Mouse (Mus musculus): ENCODE measurements at regions not wholly inside any gene's neighbourhood (a gene's known extent, or its start where the extent isn't known, plus 50 kb on each side); places are given as distances from the start of the nearest gene placed in this dataset.
"Not testable (repeated sequence)": the region's sequence is repeated elsewhere in the genome, so short reads cannot be mapped to it uniquely, and the experiment has no call there.

- Histone ChIP-seq H3K4me3 (replicated peaks) (no peak overlapping the region), H3K4me1 (replicated peaks) (no peaks in the 10 kb centered on the region), H3K36me3 (no peaks in the 10 kb centered on the region), H3K27me3 (no peaks in the 10 kb centered on the region), H3K27ac (no peak overlapping the region), H3K4me2 (replicated peaks) (no peak overlapping the region), H3K9me3 (no peaks in the 10 kb centered on the region), H3K9ac (replicated peaks) (no peak overlapping the region)
- 78% methylated on average over 2 of the region's 2 CpGs for WGBS
- ATAC-seq, result no peak
Measured at GRCm38 (mm10) chr4:21464456-21464855, 221.3 kb downstream of the Prdm13 start.

GRCm38 (mm10) chr4:21441274-21441673, 244.5 kb downstream of the Prdm13 start:
- H3K4me3 ChIP-seq (replicated peaks), result no peak overlapping the region
- no peak for ATAC-seq
- H3K27ac ChIP-seq, result no peak overlapping the region
- H3K27me3 ChIP-seq, result no peaks in the 10 kb centered on the region
- H3K36me3 ChIP-seq, result no peaks in the 10 kb centered on the region
- H3K9me3 ChIP-seq, result no peaks in the 10 kb centered on the region
- no peak overlapping the region for H3K9ac ChIP-seq (replicated peaks)
- 0 out of 2 replicates have a peak, but pooled peaks cover 4% of the 10 kb centered on the region for H3K4me1 ChIP-seq (replicated peaks)
- H3K4me2 ChIP-seq (replicated peaks), result no peak overlapping the region

- Histone ChIP-seq H3K4me2 (replicated peaks) (no peak overlapping the region), H3K36me3 (no peaks in the 10 kb centered on the region), H3K27me3 (no peaks in the 10 kb centered on the region), H3K27ac (no peak overlapping the region), H3K9ac (replicated peaks) (no peak overlapping the region), H3K4me1 (replicated peaks) (no peaks in the 10 kb centered on the region), H3K4me3 (replicated peaks) (no peak overlapping the region), H3K9me3 (no peaks in the 10 kb centered on the region)
- ATAC-seq, result no peak
- 23% methylated on average over 2 of the region's 2 CpGs for WGBS
Measured at GRCm38 (mm10) chr4:21436710-21437109, 249.1 kb downstream of the Prdm13 start.

- Histone ChIP-seq H3K9me3 (no peaks in the 10 kb centered on the region), H3K9ac (replicated peaks) (no peak overlapping the region), H3K4me2 (replicated peaks) (no peak overlapping the region), H3K27me3 (no peaks in the 10 kb centered on the region), H3K27ac (no peak overlapping the region), H3K4me1 (replicated peaks) (no peaks in the 10 kb centered on the region), H3K36me3 (no peaks in the 10 kb centered on the region), H3K4me3 (replicated peaks) (no peak overlapping the region)
- no peak for ATAC-seq
Measured at GRCm38 (mm10) chr4:21407850-21408249, 277.9 kb downstream of the Prdm13 start.

GRCm38 (mm10) chr4:21369314-21369713, 316.4 kb downstream of the Prdm13 start:
- H3K4me3 ChIP-seq (replicated peaks), result no peak overlapping the region
- H3K9me3 ChIP-seq, result no peaks in the 10 kb centered on the region
- WGBS, result 100% methylated on average over 1 of the region's 1 CpGs
- H3K27me3 ChIP-seq, result no peaks in the 10 kb centered on the region
- no peaks in the 10 kb centered on the region for H3K36me3 ChIP-seq
- H3K9ac ChIP-seq (replicated peaks), result no peak overlapping the region
- H3K4me2 ChIP-seq (replicated peaks), result no peak overlapping the region
- H3K27ac ChIP-seq, result no peak overlapping the region
- ATAC-seq, result no peak
- H3K4me1 ChIP-seq (replicated peaks), result no peaks in the 10 kb centered on the region

- Histone ChIP-seq H3K9ac (replicated peaks) (no peak overlapping the region), H3K4me3 (replicated peaks) (no peak overlapping the region), H3K36me3 (no peaks in the 10 kb centered on the region), H3K4me2 (replicated peaks) (no peak overlapping the region), H3K9me3 (no peaks in the 10 kb centered on the region), H3K27me3 (no peaks in the 10 kb centered on the region), H3K27ac (no peak overlapping the region), H3K4me1 (replicated peaks) (no peaks in the 10 kb centered on the region)
- peak; percentile 68 for ATAC-seq
- 70% methylated on average over 11 of the region's 11 CpGs for WGBS
Measured at GRCm38 (mm10) chr4:21368234-21369021, 317.3 kb downstream of the Prdm13 start.

GRCm38 (mm10) chr4:21321769-21322168, 364.0 kb downstream of the Prdm13 start:
- H3K9ac ChIP-seq (replicated peaks), result no peak overlapping the region
- ATAC-seq, result no peak
- H3K27me3 ChIP-seq, result no peaks in the 10 kb centered on the region
- H3K36me3 ChIP-seq, result no peaks in the 10 kb centered on the region
- H3K4me1 ChIP-seq (replicated peaks), result no peaks in the 10 kb centered on the region
- no peak overlapping the region for H3K4me2 ChIP-seq (replicated peaks)
- 48% methylated on average over 1 of the region's 1 CpGs for WGBS
- H3K27ac ChIP-seq, result no peak overlapping the region
- no peaks in the 10 kb centered on the region for H3K9me3 ChIP-seq
- H3K4me3 ChIP-seq (replicated peaks), result no peak overlapping the region

- not testable (repeated sequence) for H3K4me3 ChIP-seq (replicated peaks); H3K4me1 ChIP-seq (replicated peaks); H3K27me3 ChIP-seq; H3K27ac ChIP-seq; ATAC-seq; H3K36me3 ChIP-seq; H3K4me2 ChIP-seq (replicated peaks); H3K9ac ChIP-seq (replicated peaks); H3K9me3 ChIP-seq
- 83% methylated on average over 2 of the region's 2 CpGs for WGBS
Measured at GRCm38 (mm10) chr4:21309239-21309638, 376.5 kb downstream of the Prdm13 start.

- no peaks in the 10 kb centered on the region for H3K4me1 ChIP-seq (replicated peaks)
- no peak overlapping the region for H3K4me3 ChIP-seq (replicated peaks)
- no peaks in the 10 kb centered on the region for H3K9me3 ChIP-seq
- 76% methylated on average over 3 of the region's 3 CpGs for WGBS
- no peak overlapping the region for H3K4me2 ChIP-seq (replicated peaks)
- no peak overlapping the region for H3K9ac ChIP-seq (replicated peaks)
- no peak for ATAC-seq
- H3K27me3 ChIP-seq, result no peaks in the 10 kb centered on the region
- no peaks in the 10 kb centered on the region for H3K36me3 ChIP-seq
- H3K27ac ChIP-seq, result no peak overlapping the region
Measured at GRCm38 (mm10) chr4:21307476-21308011, 378.2 kb downstream of the Prdm13 start.

GRCm38 (mm10) chr4:21300141-21300540, 385.6 kb downstream of the Prdm13 start:
- H3K4me2 ChIP-seq (replicated peaks), result no peak overlapping the region
- H3K27me3 ChIP-seq, result no peaks in the 10 kb centered on the region
- no peaks in the 10 kb centered on the region for H3K36me3 ChIP-seq
- H3K9ac ChIP-seq (replicated peaks), result no peak overlapping the region
- H3K4me1 ChIP-seq (replicated peaks), result no peaks in the 10 kb centered on the region
- H3K4me3 ChIP-seq (replicated peaks), result no peak overlapping the region
- H3K27ac ChIP-seq, result no peak overlapping the region
- no peak for ATAC-seq
- no peaks in the 10 kb centered on the region for H3K9me3 ChIP-seq

- Histone ChIP-seq H3K4me2 (replicated peaks) (no peak overlapping the region), H3K36me3 (no peaks in the 10 kb centered on the region), H3K27ac (no peak overlapping the region), H3K4me1 (replicated peaks) (no peaks in the 10 kb centered on the region), H3K9me3 (no peaks in the 10 kb centered on the region), H3K27me3 (no peaks in the 10 kb centered on the region), H3K4me3 (replicated peaks) (no peak overlapping the region), H3K9ac (replicated peaks) (no peak overlapping the region)
- 61% methylated on average over 2 of the region's 2 CpGs for WGBS
- no peak for ATAC-seq
Measured at GRCm38 (mm10) chr4:21267302-21267701, 418.5 kb downstream of the Prdm13 start.

GRCm38 (mm10) chr4:21266886-21267285, 418.9 kb downstream of the Prdm13 start:
- Histone ChIP-seq H3K27ac (no peak overlapping the region), H3K4me2 (replicated peaks) (no peak overlapping the region), H3K4me1 (replicated peaks) (no peaks in the 10 kb centered on the region), H3K36me3 (no peaks in the 10 kb centered on the region), H3K4me3 (replicated peaks) (no peak overlapping the region), H3K27me3 (no peaks in the 10 kb centered on the region), H3K9ac (replicated peaks) (no peak overlapping the region), H3K9me3 (no peaks in the 10 kb centered on the region)
- no peak for ATAC-seq

GRCm38 (mm10) chr4:21250396-21250795, 435.4 kb downstream of the Prdm13 start:
- Histone ChIP-seq H3K9me3 (no peaks in the 10 kb centered on the region), H3K36me3 (no peaks in the 10 kb centered on the region), H3K4me2 (replicated peaks) (no peak overlapping the region), H3K4me3 (replicated peaks) (no peak overlapping the region), H3K9ac (replicated peaks) (no peak overlapping the region), H3K27ac (no peak overlapping the region), H3K4me1 (replicated peaks) (no peaks in the 10 kb centered on the region), H3K27me3 (no peaks in the 10 kb centered on the region)
- no peak for ATAC-seq
- 59% methylated on average over 2 of the region's 2 CpGs for WGBS

All from midbrain, embryonic 13.5 days (tissue).